Mouse (Mus musculus) ES-Bruce4 (cell line): ENCODE data around the gene Mdga1.

Source experiments
- CTCF ChIP-seq: IDR thresholded peaks from one replicate; pipeline ENCODE4 v1.8.1; 2011; ENCODE audit warnings: low read depth, low read length
- EP300 ChIP-seq: IDR thresholded peaks from 2 replicates; pipeline ENCODE4 v1.6.1; 2011; ENCODE audit warnings: low read depth, low read length; ENCODE audit not compliant: insufficient read depth
- POLR2A ChIP-seq: IDR thresholded peaks from one replicate; pipeline ENCODE4 v1.8.1; 2011; ENCODE audit warnings: low read length; ENCODE audit not compliant: insufficient read depth

- peak; percentile 70 for TF ChIP-seq CTCF
- TF ChIP-seq EP300, result no peak
- TF ChIP-seq POLR2A, result no peak
These were observed 105.4 kb downstream of the Mdga1 start for GRCm38 (mm10) chr17:29864440-29864839.
